Mouse (Mus musculus): ENCODE results near the gene Cldn10.

- TF ChIP-seq EP300 (optimal IDR thresholded peaks at IDR 0.05): no peak
- no peak for TF ChIP-seq CTCF (IDR thresholded peaks at IDR 0.05; ENCODE audit: low read depth)
Measured at GRCm38 (mm10) chr14:118903397-118903796, 115.7 kb downstream of the Cldn10 start.

Data from stomach, postnatal 0 days (tissue).